24 mouse cellular contexts compared by ENCODE assay signal in genomic region chr11:4155641-4156040, GRCm38 (mm10). TPM values are rescaled to one million over a fixed set of nuclear protein-coding genes. Genes with fewer than 3 reads are reported as not detected.
DNase-seq lines count a peak whose midpoint lies in the region; ATAC-seq and TF ChIP-seq lines count a peak whose summit lies in the region.
"Had no signal": no experiment of that assay in that cellular context is flagged by ENCODE, and none has a peak within 500 bp of the region (broad histone marks: within the 10 kb centered on the region; RNA-seq: fewer than 3 reads in every experiment).

No protein-coding gene starts in this region.

- no peak for TF ChIP-seq EP300 in liver, postnatal 0 days (IDR thresholded peaks at IDR 0.05; ENCODE audit: low read depth)

- no peak for TF ChIP-seq CTCF in liver, postnatal 0 days (IDR thresholded peaks at IDR 0.05; ENCODE audit: low read depth)

- whole genome bisulfite sequencing in liver, embryonic 12.5 days (ENCODE audit: insufficient replicate concordance): 34% methylated on average over 5 of the region's 5 CpGs
- WGBS in liver, postnatal 0 days (ENCODE audit: insufficient replicate concordance): 61% methylated on average over 5 of the region's 5 CpGs

- no peak overlapping the region for H3K4me3 ChIP-seq in liver, embryonic 12.5 days
- H3K4me3 ChIP-seq in liver, postnatal 0 days (ENCODE audit: low read depth, low read length): no peak overlapping the region
- H3K4me3 ChIP-seq: embryonic facial prominence, embryonic 12.5 days; embryonic facial prominence, embryonic 15.5 days; gastrocnemius, adult 2 months; hindbrain, embryonic 13.5 days had no signal

- peak; percentile 31; the same call in 1 of the 2 replicates for ATAC-seq in liver, embryonic 12.5 days
- ATAC-seq in liver, postnatal 0 days: no peak
- peak; percentile 64 for ATAC-seq in megakaryocyte-erythroid progenitor cell, adult 5-6 weeks (replicated peaks; ENCODE audit: low FRiP score, low TSS enrichment, poor library complexity, severe bottlenecking)
- ATAC-seq: activated CD4-positive, CD25-positive, alpha-beta regulatory T cell, adult 4 months; CD4-positive, CD25-positive, alpha-beta regulatory T cell, adult 4 months; forebrain, embryonic 14.5 days; forebrain, postnatal 0 days; hindbrain, embryonic 16.5 days had no signal

- no peak for DNase-seq in liver, postnatal 0 days
- peak; percentile 36 for DNase-seq in c-Kit-positive CD71-positive TER-119-positive erythroid progenitor cells, embryonic 14.5 days (ENCODE audit: low spot score)
- no peak for DNase-seq in left cerebral cortex, adult 18-20 months (ENCODE audit: low spot score in 2 of 2)
- DNase-seq in kidney, postnatal 10 days: no peak
- DNase-seq: adrenal gland, adult 8-10 months; adrenal gland, postnatal 25 days; cerebellum, adult 11 months; cerebellum, adult 2 months; cerebellum, adult 9-11 months; cerebellum, postnatal 25 days; forebrain, postnatal 0 days; gastrocnemius, adult 2 months; gastrocnemius, postnatal 14 days; heart, adult 11 months had no signal

- H3K27me3 ChIP-seq in liver, embryonic 12.5 days (replicated peaks): no peaks in the 10 kb centered on the region
- no peaks in the 10 kb centered on the region for H3K27me3 ChIP-seq in liver, postnatal 0 days (ENCODE audit: insufficient read depth, low read length)
- H3K27me3 ChIP-seq: embryonic facial prominence, embryonic 12.5 days; embryonic facial prominence, embryonic 15.5 days; hindbrain, embryonic 13.5 days had no signal

- peaks cover 31% of the 10 kb centered on the region for H3K4me1 ChIP-seq in liver, embryonic 12.5 days
- peaks cover 15% of the 10 kb centered on the region for H3K4me1 ChIP-seq in liver, postnatal 0 days (ENCODE audit: insufficient read depth)

- no peak overlapping the region for H3K9ac ChIP-seq in liver, embryonic 12.5 days
- H3K9ac ChIP-seq in liver, postnatal 0 days (replicated peaks): no peak overlapping the region
- H3K9ac ChIP-seq: embryonic facial prominence, embryonic 12.5 days; embryonic facial prominence, embryonic 15.5 days; forebrain, postnatal 0 days; hindbrain, embryonic 13.5 days had no signal

- no peak overlapping the region for H3K27ac ChIP-seq in liver, embryonic 12.5 days
- no peak overlapping the region for H3K27ac ChIP-seq in liver, postnatal 0 days (ENCODE audit: low read depth)
- H3K27ac ChIP-seq: embryonic facial prominence, embryonic 12.5 days; embryonic facial prominence, embryonic 15.5 days; gastrocnemius, adult 2 months; hindbrain, embryonic 13.5 days had no signal

- H3K36me3 ChIP-seq in liver, embryonic 12.5 days: no peaks in the 10 kb centered on the region
- no peaks in the 10 kb centered on the region for H3K36me3 ChIP-seq in liver, postnatal 0 days (replicated peaks; ENCODE audit: insufficient read depth, low read length)
- H3K36me3 ChIP-seq: hindbrain, embryonic 13.5 days had no signal

- H3K4me2 ChIP-seq in liver, embryonic 12.5 days: no peak overlapping the region
- H3K4me2 ChIP-seq in liver, postnatal 0 days (ENCODE audit: low read depth, low read length): no peak overlapping the region
- H3K4me2 ChIP-seq: embryonic facial prominence, embryonic 12.5 days; embryonic facial prominence, embryonic 15.5 days; heart, embryonic 11.5 days; hindbrain, embryonic 13.5 days had no signal

- no peaks in the 10 kb centered on the region for H3K9me3 ChIP-seq in liver, embryonic 12.5 days (replicated peaks)
- no peaks in the 10 kb centered on the region for H3K9me3 ChIP-seq in liver, postnatal 0 days (ENCODE audit: low read length)
- H3K9me3 ChIP-seq: embryonic facial prominence, embryonic 12.5 days; embryonic facial prominence, embryonic 15.5 days; hindbrain, embryonic 13.5 days had no signal

RNA-seq across cellular contexts. Expression of gene Ccdc157, which starts 4.5 kb away (rescaled TPM):
- 1.4 and 1.5 TPM in 2 replicates for polyA plus RNA-seq in liver, embryonic 12.5 days (2016; fragmentation: Nextera tagmentation; extraction: Ambion mirVana)
- polyA plus RNA-seq in liver, postnatal 0 days (2015; fragmentation: Nextera tagmentation; extraction: Ambion mirVana): 0.36 and 0.52 TPM in 2 replicates
- 0.48 and 2.6 TPM in 2 replicates for total RNA-seq in megakaryocyte-erythroid progenitor cell, adult 5-6 weeks (2014; fragmentation: Nextera tagmentation)
- total RNA-seq in megakaryocyte-erythroid progenitor cell, adult 5-6 weeks (2017): 0.80 and 2.9 TPM in 2 replicates
- total RNA-seq in left cerebral cortex, adult 18-20 months (2021): 10 to 100 TPM; 16.6 to 17.6 TPM

RNA-seq across cellular contexts. Expression of gene Sf3a1, which starts 4.5 kb away (rescaled TPM):
- polyA plus RNA-seq in liver, embryonic 12.5 days (2016; fragmentation: Nextera tagmentation; extraction: Ambion mirVana): 41.7 and 42.1 TPM in 2 replicates
- polyA plus RNA-seq in liver, postnatal 0 days (2015; fragmentation: Nextera tagmentation; extraction: Ambion mirVana): 8.5 and 8.8 TPM in 2 replicates
- 74.9 and 93.2 TPM in 2 replicates for total RNA-seq in megakaryocyte-erythroid progenitor cell, adult 5-6 weeks (2014; fragmentation: Nextera tagmentation)
- 42.5 and 64.9 TPM in 2 replicates for total RNA-seq in megakaryocyte-erythroid progenitor cell, adult 5-6 weeks (2017)
- 10 to 100 TPM; 73.1 to 74.1 TPM for total RNA-seq in left cerebral cortex, adult 18-20 months (2021)

RNA-seq across cellular contexts. Expression of gene Rnf215, which starts 20.6 kb away (rescaled TPM):
- 9.7 and 10.6 TPM in 2 replicates for polyA plus RNA-seq in liver, embryonic 12.5 days (2016; fragmentation: Nextera tagmentation; extraction: Ambion mirVana)
- 6.4 and 6.8 TPM in 2 replicates for polyA plus RNA-seq in liver, postnatal 0 days (2015; fragmentation: Nextera tagmentation; extraction: Ambion mirVana)
- 6.6 and 8.0 TPM in 2 replicates for total RNA-seq in megakaryocyte-erythroid progenitor cell, adult 5-6 weeks (2014; fragmentation: Nextera tagmentation)
- 3.4 and 5.8 TPM in 2 replicates for total RNA-seq in megakaryocyte-erythroid progenitor cell, adult 5-6 weeks (2017)
- 10 to 100 TPM; 27.1 to 30.8 TPM for total RNA-seq in left cerebral cortex, adult 18-20 months (2021)

RNA-seq across cellular contexts. Expression of gene Tbc1d10a, which starts 30.9 kb away (rescaled TPM):
- polyA plus RNA-seq in liver, embryonic 12.5 days (2016; fragmentation: Nextera tagmentation; extraction: Ambion mirVana): 9.8 and 10.7 TPM in 2 replicates
- 5.6 and 7.0 TPM in 2 replicates for polyA plus RNA-seq in liver, postnatal 0 days (2015; fragmentation: Nextera tagmentation; extraction: Ambion mirVana)
- total RNA-seq in megakaryocyte-erythroid progenitor cell, adult 5-6 weeks (2014; fragmentation: Nextera tagmentation): 5.9 and 8.0 TPM in 2 replicates
- total RNA-seq in megakaryocyte-erythroid progenitor cell, adult 5-6 weeks (2017): 1.8 and 2.2 TPM in 2 replicates
- 10 to 100 TPM; 30.5 to 30.7 TPM for total RNA-seq in left cerebral cortex, adult 18-20 months (2021)

RNA-seq across cellular contexts. Expression of gene Sec14l2, which starts 32.4 kb away (rescaled TPM):
- polyA plus RNA-seq in liver, embryonic 12.5 days (2016; fragmentation: Nextera tagmentation; extraction: Ambion mirVana): 5.4 and 5.9 TPM in 2 replicates
- 48.0 and 54.2 TPM in 2 replicates for polyA plus RNA-seq in liver, postnatal 0 days (2015; fragmentation: Nextera tagmentation; extraction: Ambion mirVana)
- 17.5 and 26.8 TPM in 2 replicates for total RNA-seq in megakaryocyte-erythroid progenitor cell, adult 5-6 weeks (2014; fragmentation: Nextera tagmentation)
- total RNA-seq in megakaryocyte-erythroid progenitor cell, adult 5-6 weeks (2017): 4.5 and 22.5 TPM in 2 replicates
- total RNA-seq in left cerebral cortex, adult 18-20 months (2021): 10 to 100 TPM; 39.6 to 40.9 TPM

Comparison
In these comparisons a context has a peak if more than half of its experiments do, and no peak if none do; other contexts are left out.
1. RNA of gene Ccdc157, which starts 4.5 kb away (total RNA-seq): 16.6 to 17.6 TPM in left cerebral cortex, adult 18-20 months; 0.48 to 2.9 TPM in megakaryocyte-erythroid progenitor cell, adult 5-6 weeks; every median in the first group is over 4 times any median in the second.